In genomic region chr2:26230253-26230652, GRCm38 (mm10) we compare ENCODE assay signal across 17 mouse cellular contexts. TPM values are rescaled to one million over a fixed set of nuclear protein-coding genes. Genes with fewer than 3 reads are reported as not detected.
"Had no signal": no experiment of that assay in that cellular context is flagged by ENCODE, and none has a peak within 500 bp of the region (broad histone marks: within the 10 kb centered on the region; RNA-seq: fewer than 3 reads in every experiment).

No protein-coding gene starts in this region.

- DNase-seq: kidney, postnatal 10 days; kidney, postnatal 4 days; liver; liver, embryonic 13.5 days; liver, postnatal 0 days; thymus, adult 2 months; thymus, postnatal 36 days had no signal

- H3K4me3 ChIP-seq: layer of hippocampus, adult 2 months; limb, embryonic 12.5 days; liver, embryonic 13.5 days; midbrain, embryonic 13.5 days; myocyte; neural tube, embryonic 15.5 days had no signal

- H3K9me3 ChIP-seq: limb, embryonic 12.5 days; liver, embryonic 13.5 days; midbrain, embryonic 13.5 days; neural tube, embryonic 15.5 days had no signal

- H3K27me3 ChIP-seq: limb, embryonic 12.5 days; liver, embryonic 13.5 days; midbrain, embryonic 13.5 days; neural tube, embryonic 15.5 days had no signal

- H3K4me1 ChIP-seq: limb, embryonic 12.5 days had no signal

- H3K27ac ChIP-seq: layer of hippocampus, adult 2 months; limb, embryonic 12.5 days; liver, embryonic 13.5 days; midbrain, embryonic 13.5 days; neural tube, embryonic 15.5 days had no signal

- H3K9ac ChIP-seq: limb, embryonic 12.5 days; liver, embryonic 13.5 days; liver, postnatal 0 days; midbrain, embryonic 13.5 days; neural tube, embryonic 15.5 days had no signal

- ATAC-seq: liver, postnatal 0 days; midbrain, embryonic 13.5 days had no signal

- H3K4me2 ChIP-seq: limb, embryonic 12.5 days; liver, embryonic 13.5 days; midbrain, embryonic 13.5 days; neural tube, embryonic 15.5 days had no signal

RNA-seq across cellular contexts. Expression of gene Lhx3, which starts 22.2 kb away (rescaled TPM):
- total RNA-seq: layer of hippocampus, adult 2 months; layer of hippocampus, postnatal 10 days; megakaryocyte progenitor cell, adult 5-6 weeks had no signal
- polyA plus RNA-seq: kidney, embryonic 14.5 days; limb, embryonic 12.5 days; liver, embryonic 13.5 days; liver, postnatal 0 days; lung, embryonic 16.5 days; myocyte; spleen, adult 2 months had no signal
